Mouse (Mus musculus) liver, embryonic 15.5 days (tissue): ENCODE measurements around the gene Pde4b. TPM values are rescaled to one million over a fixed set of nuclear protein-coding genes. Genes with fewer than 3 reads are reported as not detected.

Experiments
- ATAC-seq: fragments of 200-750 bp; cut with Nextera tagmentation; 2 replicates; pipeline ENCODE4 v1.8.0; 2017; ENCODE audit warnings: moderate number of reproducible peaks, mild to moderate bottlenecking, moderate library complexity; ENCODE audit not compliant: insufficient read depth
- H3K27ac ChIP-seq: fragments of 300-500 bp; sonication (generic); replicated peaks from 2 replicates; pipeline ENCODE4 v1.5.1; 2015; ENCODE audit warnings: mild to moderate bottlenecking, inconsistent platforms
- H3K27me3 ChIP-seq: fragments of 300-500 bp; sonication (generic); 2 replicates; pipeline ENCODE4 v1.6.1; 2015; ENCODE audit warnings: mild to moderate bottlenecking, inconsistent platforms
- H3K36me3 ChIP-seq: fragments of 300-500 bp; sonication (generic); replicated peaks from 2 replicates; pipeline ENCODE4 v1.6.1; 2015; ENCODE audit warnings: moderate library complexity, mild to moderate bottlenecking, inconsistent platforms
- H3K4me1 ChIP-seq: fragments of 300-500 bp; sonication (generic); replicated peaks from 2 replicates; pipeline ENCODE4 v1.6.1; 2015; ENCODE audit warnings: inconsistent platforms
- H3K4me2 ChIP-seq: fragments of 300-500 bp; sonication (generic); 2 replicates; pipeline ENCODE4 v1.6.1; 2015; ENCODE audit warnings: moderate library complexity, mild to moderate bottlenecking, inconsistent platforms
- H3K4me3 ChIP-seq: fragments of 300-500 bp; sonication (generic); replicated peaks from 2 replicates; pipeline ENCODE4 v1.5.1; 2015; ENCODE audit warnings: mild to moderate bottlenecking, inconsistent platforms
- H3K9ac ChIP-seq: fragments of 300-500 bp; sonication (generic); 2 replicates; pipeline ENCODE4 v1.6.1; 2015; ENCODE audit warnings: moderate library complexity, mild to moderate bottlenecking, inconsistent platforms
- H3K9me3 ChIP-seq: fragments of 300-500 bp; sonication (generic); replicated peaks from 2 replicates; pipeline ENCODE4 v1.6.1; 2016; ENCODE audit warnings: inconsistent platforms
- WGBS: fragments of 180-500 bp; shearing (Covaris S2); methylation state at CpG from one replicate; pipeline ENCODE4 v1.1.7; 2015; ENCODE audit warnings: mixed read lengths; ENCODE audit not compliant: insufficient replicate concordance; 5-methylcytosine and 5-hydroxymethylcytosine counted together
- polyA plus RNA-seq: library from polyadenylated mRNA; unstranded; fragments of >200 nt; fragmentation: Nextera tagmentation; extraction: Ambion mirVana; gene quantifications from 2 replicates; pipeline ENCODE4 v1.2.1, GENCODE M21; 2015

Pde4b gene
- polyA plus RNA-seq, 1 experiment from 2014 or later: 2.5 TPM

DNA sequence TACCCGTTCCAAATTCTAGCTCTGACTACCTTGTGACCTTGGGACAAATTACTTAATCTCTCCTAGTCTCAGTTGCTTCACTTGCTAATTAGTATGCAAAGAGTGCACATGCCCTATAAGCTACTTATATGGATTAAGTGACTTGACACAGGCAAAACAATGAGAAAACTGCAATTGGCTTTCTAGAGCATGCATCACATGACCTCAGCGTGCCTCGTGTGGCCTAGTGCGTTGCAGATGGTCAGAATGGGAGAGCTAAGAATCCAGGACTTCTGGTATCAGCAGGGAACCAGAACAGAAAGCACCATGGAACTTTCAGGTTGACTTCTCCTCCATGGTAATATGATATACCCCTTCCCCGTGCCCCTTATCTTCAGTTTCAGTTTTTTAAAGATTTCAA, 426.2 kb downstream of the Pde4b start:
- no peak overlapping the region for H3K27ac ChIP-seq
- H3K27me3 ChIP-seq: no peaks in the 10 kb centered on the region
- H3K4me2 ChIP-seq: no peak overlapping the region
- H3K4me3 ChIP-seq: no peak overlapping the region
- no peak for ATAC-seq
- H3K9ac ChIP-seq: no peak overlapping the region
- H3K9me3 ChIP-seq: no peaks in the 10 kb centered on the region
- H3K36me3 ChIP-seq: no peaks in the 10 kb centered on the region
- 53% methylated on average over 5 of the region's 5 CpGs for WGBS
- peaks cover 24% of the 10 kb centered on the region for H3K4me1 ChIP-seq

GRCm38 (mm10) chr4:102514972-102515835, 427.9 kb downstream of the Pde4b start:
- Histone ChIP-seq H3K9ac (no peak overlapping the region), H3K9me3 (no peaks in the 10 kb centered on the region), H3K4me3 (no peak overlapping the region), H3K4me2 (no peak overlapping the region), H3K27ac (no peak overlapping the region), H3K4me1 (peaks cover 24% of the 10 kb centered on the region), H3K36me3 (no peaks in the 10 kb centered on the region), H3K27me3 (no peaks in the 10 kb centered on the region)
- WGBS: 28% methylated on average over 3 of the region's 3 CpGs
- ATAC-seq: no peak

GRCm38 (mm10) chr4:102516395-102516794, 429.1 kb downstream of the Pde4b start:
- Histone ChIP-seq H3K36me3 (no peaks in the 10 kb centered on the region), H3K27ac (no peak overlapping the region), H3K9ac (no peak overlapping the region), H3K4me1 (peaks cover 19% of the 10 kb centered on the region), H3K27me3 (no peaks in the 10 kb centered on the region), H3K9me3 (no peaks in the 10 kb centered on the region), H3K4me2 (no peak overlapping the region), H3K4me3 (no peak overlapping the region)
- ATAC-seq: no peak
- 19% methylated on average over 4 of the region's 4 CpGs for WGBS

GRCm38 (mm10) chr4:102516982-102517630, 429.8 kb downstream of the Pde4b start:
- no peak overlapping the region for H3K9ac ChIP-seq
- H3K27ac ChIP-seq: peak overlapping the region; percentile 38
- H3K9me3 ChIP-seq: no peaks in the 10 kb centered on the region
- H3K4me1 ChIP-seq: peaks cover 12% of the 10 kb centered on the region; the same call in 1 of the 2 replicates
- WGBS: 19% methylated on average over 7 of the region's 7 CpGs
- H3K4me3 ChIP-seq: no peak overlapping the region
- 0 out of 2 replicates have a peak, but pooled peaks have one; percentile 12 for ATAC-seq
- H3K4me2 ChIP-seq: no peak overlapping the region
- H3K27me3 ChIP-seq: no peaks in the 10 kb centered on the region
- H3K36me3 ChIP-seq: no peaks in the 10 kb centered on the region

DNA sequence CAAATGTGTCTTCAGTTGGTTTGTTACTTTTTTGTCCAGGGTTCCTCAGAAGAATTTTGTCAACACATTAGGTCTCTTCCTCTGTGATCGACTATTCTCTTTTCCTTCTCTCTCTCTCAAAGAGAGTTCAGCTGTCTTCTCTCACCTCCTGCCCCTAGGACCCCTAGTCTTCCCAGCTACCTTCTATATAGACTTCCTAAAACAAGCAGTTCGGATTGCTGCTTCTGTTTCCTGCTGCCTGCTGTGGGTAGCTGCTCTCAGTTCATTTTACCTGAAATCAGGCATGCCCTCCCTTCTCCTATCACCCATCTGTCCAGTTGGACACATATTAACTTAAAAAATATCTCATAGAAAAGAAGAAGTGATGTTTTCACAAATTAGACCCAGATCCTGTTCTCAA, 430.3 kb downstream of the Pde4b start:
- Histone ChIP-seq H3K9me3 (no peaks in the 10 kb centered on the region), H3K4me1 (peaks cover 12% of the 10 kb centered on the region; the same call in 1 of the 2 replicates), H3K27me3 (no peaks in the 10 kb centered on the region), H3K4me2 (no peak overlapping the region), H3K36me3 (no peaks in the 10 kb centered on the region), H3K27ac (peak overlapping the region; percentile 38), H3K4me3 (no peak overlapping the region), H3K9ac (no peak overlapping the region)
- ATAC-seq: no peak
- WGBS: 23% methylated on average over 2 of the region's 2 CpGs

GRCm38 (mm10) chr4:102518341-102518740, 431.0 kb downstream of the Pde4b start:
- Histone ChIP-seq H3K4me3 (no peak overlapping the region), H3K4me2 (no peak overlapping the region), H3K9ac (no peak overlapping the region), H3K27ac (no peak overlapping the region), H3K9me3 (no peaks in the 10 kb centered on the region), H3K4me1 (peaks cover 9% of the 10 kb centered on the region; the same call in 1 of the 2 replicates), H3K27me3 (no peaks in the 10 kb centered on the region), H3K36me3 (no peaks in the 10 kb centered on the region)
- 81% methylated on average over 2 of the region's 2 CpGs for WGBS
- ATAC-seq: no peak

GRCm38 (mm10) chr4:102520669-102521261, 433.4 kb downstream of the Pde4b start:
- no peaks in the 10 kb centered on the region for H3K27me3 ChIP-seq
- no peaks in the 10 kb centered on the region for H3K9me3 ChIP-seq
- WGBS: 66% methylated on average over 8 of the region's 8 CpGs
- no peak overlapping the region for H3K4me3 ChIP-seq
- ATAC-seq: no peak
- H3K4me2 ChIP-seq: no peak overlapping the region
- H3K4me1 ChIP-seq: peaks cover 5% of the 10 kb centered on the region; the same call in 1 of the 2 replicates
- no peak overlapping the region for H3K9ac ChIP-seq
- no peaks in the 10 kb centered on the region for H3K36me3 ChIP-seq
- H3K27ac ChIP-seq: no peak overlapping the region

- Histone ChIP-seq H3K36me3 (no peaks in the 10 kb centered on the region), H3K4me1 (peaks cover 2% of the 10 kb centered on the region; the same call in 1 of the 2 replicates), H3K9me3 (no peaks in the 10 kb centered on the region), H3K4me2 (no peak overlapping the region), H3K27me3 (no peaks in the 10 kb centered on the region), H3K4me3 (no peak overlapping the region), H3K9ac (no peak overlapping the region), H3K27ac (no peak overlapping the region)
- 63% methylated on average over 6 of the region's 6 CpGs for WGBS
- no peak for ATAC-seq
Measured at GRCm38 (mm10) chr4:102521434-102521833, 434.1 kb downstream of the Pde4b start.

GRCm38 (mm10) chr4:102527361-102527760, 440.0 kb downstream of the Pde4b start:
- ATAC-seq: no peak
- Histone ChIP-seq H3K36me3 (no peaks in the 10 kb centered on the region), H3K9ac (no peak overlapping the region)

GRCm38 (mm10) chr4:102530797-102531196, 443.5 kb downstream of the Pde4b start:
- H3K27me3 ChIP-seq: no peaks in the 10 kb centered on the region
- 61% methylated on average over 4 of the region's 4 CpGs for WGBS
- ATAC-seq: no peak
- H3K4me1 ChIP-seq: no peaks in the 10 kb centered on the region
- H3K27ac ChIP-seq: no peak overlapping the region
- H3K9me3 ChIP-seq: no peaks in the 10 kb centered on the region
- H3K36me3 ChIP-seq: no peaks in the 10 kb centered on the region
- no peak overlapping the region for H3K9ac ChIP-seq
- H3K4me2 ChIP-seq: no peak overlapping the region
- H3K4me3 ChIP-seq: no peak overlapping the region

More at GRCm38 (mm10) chr4:102527361-102527760, 440.0 kb downstream of the Pde4b start:
- Histone ChIP-seq H3K4me2 (no peak overlapping the region), H3K4me1 (no peaks in the 10 kb centered on the region), H3K27me3 (no peaks in the 10 kb centered on the region), H3K27ac (no peak overlapping the region), H3K4me3 (no peak overlapping the region), H3K9me3 (no peaks in the 10 kb centered on the region)
- 55% methylated on average over 7 of the region's 7 CpGs for WGBS

DNA sequence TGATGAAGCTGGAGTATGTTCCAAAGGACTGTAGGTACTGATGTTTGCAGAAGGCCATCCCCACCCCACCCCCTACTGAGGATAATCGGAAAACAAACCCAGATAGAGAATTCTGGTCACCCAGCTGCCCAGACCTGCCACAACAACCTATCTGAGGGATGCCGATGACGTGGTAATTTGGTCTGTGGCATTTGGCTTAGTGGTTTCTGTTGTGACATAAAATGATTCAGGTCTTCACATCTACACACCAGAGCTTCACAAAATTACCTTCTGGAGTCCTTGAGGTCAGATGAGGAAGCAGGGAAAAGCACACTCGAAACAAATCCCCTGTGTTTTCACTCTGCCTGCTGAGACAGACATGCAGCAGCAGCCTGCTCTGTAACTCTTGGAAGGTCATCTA, 444.4 kb downstream of the Pde4b start:
- Histone ChIP-seq H3K27ac (no peak overlapping the region), H3K4me1 (no peaks in the 10 kb centered on the region)
- no peak for ATAC-seq

More for the DNA sequence above, 444.4 kb downstream of the Pde4b start:
- no peaks in the 10 kb centered on the region for H3K27me3 ChIP-seq
- 25% methylated on average over 4 of the region's 4 CpGs for WGBS
- H3K36me3 ChIP-seq: no peaks in the 10 kb centered on the region
- no peak overlapping the region for H3K4me2 ChIP-seq
- no peak overlapping the region for H3K4me3 ChIP-seq
- no peak overlapping the region for H3K9ac ChIP-seq
- H3K9me3 ChIP-seq: no peaks in the 10 kb centered on the region
